Mouse (Mus musculus) forebrain, embryonic 10.5 days (tissue): ENCODE data around the gene Slc52a3. TPM values are rescaled to one million over a fixed set of nuclear protein-coding genes. Genes with fewer than 3 reads are reported as not detected.

Source experiments
- DNase-seq: peaks from one replicate; pipeline ENCODE4 v3.0.0-alpha.2; 2017; ENCODE audit warnings: low spot score; ENCODE audit errors: extremely low spot score
- H3K27ac ChIP-seq: fragments of 300-500 bp; sonication (generic); 2 replicates; pipeline ENCODE4 v1.5.1; 2016; ENCODE audit warnings: mild to moderate bottlenecking
- H3K27me3 ChIP-seq: fragments of 300-500 bp; sonication (generic); 2 replicates; pipeline ENCODE4 v1.6.1; 2016; ENCODE audit warnings: mild to moderate bottlenecking; ENCODE audit not compliant: poor library complexity, severe bottlenecking
- H3K36me3 ChIP-seq: fragments of 300-500 bp; sonication (generic); replicated peaks from 2 replicates; pipeline ENCODE4 v1.6.1; 2016; ENCODE audit warnings: mild to moderate bottlenecking, moderate library complexity
- H3K4me1 ChIP-seq: fragments of 300-500 bp; sonication (generic); 2 replicates; pipeline ENCODE4 v1.6.1; 2016
- H3K4me3 ChIP-seq: fragments of 300-500 bp; sonication (generic); 2 replicates; pipeline ENCODE4 v1.5.1; 2016; ENCODE audit warnings: mild to moderate bottlenecking, moderate library complexity
- H3K9me3 ChIP-seq: fragments of 300-500 bp; sonication (generic); 2 replicates; pipeline ENCODE4 v1.6.1; 2016; ENCODE audit warnings: mild to moderate bottlenecking, moderate library complexity
- WGBS: fragments of 180-500 bp; shearing (Covaris S2); methylation state at CpG from one replicate; pipeline ENCODE4 v1.1.7; 2016; 5-methylcytosine and 5-hydroxymethylcytosine counted together
- polyA plus RNA-seq: library from polyadenylated mRNA; unstranded; fragments of >200 nt; fragmentation: Nextera tagmentation; extraction: Ambion mirVana; gene quantifications from 2 replicates; pipeline ENCODE4 v1.2.1, GENCODE M21; 2016

Slc52a3 gene
- polyA plus RNA-seq, 1 experiment from 2014 or later: 0.79 TPM

GRCm38 (mm10) chr2:151977689-151978440 is 18.4 kb upstream of the Slc52a3 start:
- Histone ChIP-seq H3K27ac (peak overlapping the region; percentile 66), H3K27me3 (peaks cover 32% of the 10 kb centered on the region), H3K36me3 (peaks cover 33% of the 10 kb centered on the region), H3K4me1 (peaks cover 72% of the 10 kb centered on the region), H3K4me3 (peak overlapping the region; percentile 79), H3K9me3 (no peaks in the 10 kb centered on the region)
- no peak for DNase-seq
- 87% methylated on average over 4 of the region's 4 CpGs for WGBS

- peak overlapping the region; percentile 79 for H3K4me3 ChIP-seq
- peak overlapping the region; percentile 94 for H3K27ac ChIP-seq
- H3K36me3 ChIP-seq: peaks cover 33% of the 10 kb centered on the region
- WGBS: 79% methylated on average over 6 of the region's 6 CpGs
- peaks cover 26% of the 10 kb centered on the region for H3K27me3 ChIP-seq
- DNase-seq: no peak
- peaks cover 66% of the 10 kb centered on the region for H3K4me1 ChIP-seq
- no peaks in the 10 kb centered on the region for H3K9me3 ChIP-seq
Measured at GRCm38 (mm10) chr2:151978494-151978893, 17.8 kb upstream of the Slc52a3 start.

GRCm38 (mm10) chr2:151979470-151980354 is 16.6 kb upstream of the Slc52a3 start, which contains the start of gene Fam110a:
Gene Fam110a, minus strand, starts transcription at chr2:151980219.
- under 1% methylated on average over 46 of the region's 46 CpGs for WGBS
- H3K36me3 ChIP-seq: peaks cover 33% of the 10 kb centered on the region
- peaks cover 59% of the 10 kb centered on the region for H3K4me1 ChIP-seq
- peak within 1 kb of the TSS; percentile 94 for H3K27ac ChIP-seq
- H3K9me3 ChIP-seq: no peaks in the 10 kb centered on the region
- DNase-seq: peak; percentile 93
- H3K27me3 ChIP-seq: peaks cover 14% of the 10 kb centered on the region
- peak within 1 kb of the TSS; percentile 79 for H3K4me3 ChIP-seq

- Histone ChIP-seq H3K27ac (peak overlapping the region; percentile 94), H3K36me3 (peaks cover 31% of the 10 kb centered on the region), H3K9me3 (no peaks in the 10 kb centered on the region), H3K4me1 (peaks cover 56% of the 10 kb centered on the region), H3K4me3 (peak overlapping the region; percentile 79), H3K27me3 (peaks cover 8% of the 10 kb centered on the region; the same call in 1 of the 2 replicates)
- WGBS: 40% methylated on average over 3 of the region's 3 CpGs
- no peak for DNase-seq
Measured at GRCm38 (mm10) chr2:151980355-151980693, 16.0 kb upstream of the Slc52a3 start.

- no peaks in the 10 kb centered on the region for H3K9me3 ChIP-seq
- WGBS: 85% methylated on average over 6 of the region's 6 CpGs
- peaks cover 49% of the 10 kb centered on the region for H3K4me1 ChIP-seq
- peaks cover 22% of the 10 kb centered on the region for H3K36me3 ChIP-seq
- no peak for DNase-seq
- peak overlapping the region; percentile 4; the same call in 1 of the 2 replicates for H3K27ac ChIP-seq
- H3K27me3 ChIP-seq: no peaks in the 10 kb centered on the region
- no peak overlapping the region for H3K4me3 ChIP-seq
Measured at GRCm38 (mm10) chr2:151981268-151981667, 15.0 kb upstream of the Slc52a3 start.

GRCm38 (mm10) chr2:151982476-151982875 is 13.8 kb upstream of the Slc52a3 start:
- no peak overlapping the region for H3K4me3 ChIP-seq
- H3K27ac ChIP-seq: no peak overlapping the region
- H3K27me3 ChIP-seq: no peaks in the 10 kb centered on the region
- peaks cover 37% of the 10 kb centered on the region for H3K4me1 ChIP-seq
- H3K9me3 ChIP-seq: no peaks in the 10 kb centered on the region
- DNase-seq: no peak
- peaks cover 10% of the 10 kb centered on the region for H3K36me3 ChIP-seq

- no peak overlapping the region for H3K4me3 ChIP-seq
- H3K4me1 ChIP-seq: peaks cover 21% of the 10 kb centered on the region
- no peaks in the 10 kb centered on the region for H3K9me3 ChIP-seq
- no peaks in the 10 kb centered on the region for H3K27me3 ChIP-seq
- H3K36me3 ChIP-seq: no peaks in the 10 kb centered on the region
- no peak for DNase-seq
- H3K27ac ChIP-seq: no peak overlapping the region
- WGBS: 81% methylated on average over 9 of the region's 9 CpGs
Measured at GRCm38 (mm10) chr2:151984019-151984418, 12.3 kb upstream of the Slc52a3 start.

- H3K27me3 ChIP-seq: no peaks in the 10 kb centered on the region; the same call in 1 of the 2 replicates
- no peaks in the 10 kb centered on the region for H3K36me3 ChIP-seq
- H3K9me3 ChIP-seq: no peaks in the 10 kb centered on the region
- no peak overlapping the region for H3K4me3 ChIP-seq
- DNase-seq: no peak
- WGBS: 83% methylated on average over 7 of the region's 7 CpGs
- H3K27ac ChIP-seq: no peak overlapping the region
- H3K4me1 ChIP-seq: peaks cover 9% of the 10 kb centered on the region
Measured at GRCm38 (mm10) chr2:151985426-151986172, 10.7 kb upstream of the Slc52a3 start.

- Histone ChIP-seq H3K27me3 (no peaks in the 10 kb centered on the region; the same call in 1 of the 2 replicates), H3K4me3 (no peak overlapping the region), H3K4me1 (peaks cover 19% of the 10 kb centered on the region), H3K27ac (no peak overlapping the region), H3K36me3 (no peaks in the 10 kb centered on the region), H3K9me3 (no peaks in the 10 kb centered on the region)
- WGBS: 88% methylated on average over 8 of the region's 8 CpGs
- no peak for DNase-seq
Measured at GRCm38 (mm10) chr2:151986958-151987357, 9.4 kb upstream of the Slc52a3 start.

- Histone ChIP-seq H3K27ac (no peak overlapping the region), H3K9me3 (no peaks in the 10 kb centered on the region), H3K4me1 (peaks cover 21% of the 10 kb centered on the region), H3K27me3 (peaks cover 15% of the 10 kb centered on the region), H3K36me3 (no peaks in the 10 kb centered on the region), H3K4me3 (no peak overlapping the region)
- no peak for DNase-seq
- 68% methylated on average over 2 of the region's 2 CpGs for WGBS
Measured at GRCm38 (mm10) chr2:151988978-151989377, 7.3 kb upstream of the Slc52a3 start.

- 55% methylated on average over 1 of the region's 1 CpGs for WGBS
- DNase-seq: no peak
- Histone ChIP-seq H3K9me3 (no peaks in the 10 kb centered on the region), H3K4me1 (peaks cover 27% of the 10 kb centered on the region), H3K4me3 (no peak overlapping the region), H3K36me3 (no peaks in the 10 kb centered on the region), H3K27me3 (peaks cover 34% of the 10 kb centered on the region), H3K27ac (peak overlapping the region; percentile 65)
Measured at GRCm38 (mm10) chr2:151990985-151991394, 5.3 kb upstream of the Slc52a3 start.

- no peak for DNase-seq
- Histone ChIP-seq H3K27me3 (peaks cover 38% of the 10 kb centered on the region), H3K27ac (peak overlapping the region; percentile 65), H3K4me1 (peaks cover 30% of the 10 kb centered on the region), H3K4me3 (no peak overlapping the region), H3K36me3 (no peaks in the 10 kb centered on the region), H3K9me3 (no peaks in the 10 kb centered on the region)
- WGBS: 62% methylated on average over 5 of the region's 5 CpGs
Measured at GRCm38 (mm10) chr2:151991446-151991845, 4.9 kb upstream of the Slc52a3 start.
